Mouse (Mus musculus) heart, adult 2 months (tissue): ENCODE data around the gene Gm13279.

Source experiments
- CTCF ChIP-seq: fragments of 200-600 bp; IDR thresholded peaks from 2 replicates; pipeline ENCODE4 v1.8.1; 2022; ENCODE audit warnings: antibody characterized with exemption, mild to moderate bottlenecking, moderate library complexity
- EP300 ChIP-seq: fragments of 200-500 bp; IDR thresholded peaks from 2 replicates; pipeline ENCODE4 v1.6.1; 2011; ENCODE audit warnings: low read depth, low read length, control low read depth; ENCODE audit not compliant: insufficient read depth
- POLR2A ChIP-seq: fragments of 200-500 bp; IDR thresholded peaks from 2 replicates; pipeline ENCODE4 v1.6.1; 2011; ENCODE audit warnings: mild to moderate bottlenecking, low read depth, low read length, control low read depth; ENCODE audit not compliant: insufficient read depth

GRCm38 (mm10) chr4:88841438-88841911 lies 44.3 kb downstream of the Gm13279 start, which contains the start of gene Ifna4:
- TF ChIP-seq CTCF (no peak), EP300 (no peak), POLR2A (no peak)
